Mouse (Mus musculus) testis, postnatal 14 days (tissue): ENCODE measurements at regions not wholly inside any gene's neighbourhood (a gene's known extent, or its start where the extent isn't known, plus 50 kb on each side); places are given as distances from the start of the nearest gene placed in this dataset.

Experiments used
- DNase-seq: peaks from one replicate; pipeline ENCODE4 v3.0.0; 2021; ENCODE audit warnings: low spot score

- no peak for DNase-seq
Observed at GRCm38 (mm10) chr1:183962486-183962885, 50.6 kb upstream of the Dusp10 start.

GRCm38 (mm10) chr1:183963286-183963685 lies 49.8 kb upstream of the Dusp10 start:
- no peak for DNase-seq
